Mouse (Mus musculus): ENCODE measurements around the gene Rps21. TPM values are rescaled to one million over a fixed set of nuclear protein-coding genes. Genes with fewer than 3 reads are reported as not detected.

Gene Rps21
- 2,791 and 2,950 TPM in 2 replicates for polyA plus RNA-seq (2012; rRNA removed)

DNA sequence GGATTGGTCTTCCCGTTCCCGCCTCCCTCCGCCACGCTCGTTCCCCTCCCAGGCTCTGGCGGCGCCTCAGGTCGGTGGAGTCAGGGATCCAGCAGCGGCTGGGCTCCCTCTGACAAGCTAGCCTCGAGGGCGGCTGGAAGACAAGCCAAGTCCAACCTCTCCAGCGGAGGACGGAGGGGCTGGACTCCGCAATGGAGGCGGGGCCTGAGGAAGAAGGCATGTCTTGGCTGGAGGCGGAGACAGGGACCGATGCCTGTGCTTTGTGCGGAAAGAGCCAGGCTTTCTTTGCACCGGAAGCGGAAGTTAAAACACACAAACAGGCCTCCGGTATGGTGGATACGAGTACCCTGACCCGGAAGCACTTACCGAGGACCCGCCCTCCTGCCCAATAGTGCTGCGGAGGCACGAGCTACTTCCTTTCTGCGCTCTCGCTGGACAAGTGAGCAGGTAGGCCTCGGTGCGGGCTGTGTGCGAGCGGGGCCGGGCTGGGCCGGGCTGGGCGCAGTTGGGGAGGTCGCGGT lies at the start of gene Rps21:
Gene Rps21, plus strand, starts transcription at position 377 of the 521 bp plus-strand sequence.

DNA sequence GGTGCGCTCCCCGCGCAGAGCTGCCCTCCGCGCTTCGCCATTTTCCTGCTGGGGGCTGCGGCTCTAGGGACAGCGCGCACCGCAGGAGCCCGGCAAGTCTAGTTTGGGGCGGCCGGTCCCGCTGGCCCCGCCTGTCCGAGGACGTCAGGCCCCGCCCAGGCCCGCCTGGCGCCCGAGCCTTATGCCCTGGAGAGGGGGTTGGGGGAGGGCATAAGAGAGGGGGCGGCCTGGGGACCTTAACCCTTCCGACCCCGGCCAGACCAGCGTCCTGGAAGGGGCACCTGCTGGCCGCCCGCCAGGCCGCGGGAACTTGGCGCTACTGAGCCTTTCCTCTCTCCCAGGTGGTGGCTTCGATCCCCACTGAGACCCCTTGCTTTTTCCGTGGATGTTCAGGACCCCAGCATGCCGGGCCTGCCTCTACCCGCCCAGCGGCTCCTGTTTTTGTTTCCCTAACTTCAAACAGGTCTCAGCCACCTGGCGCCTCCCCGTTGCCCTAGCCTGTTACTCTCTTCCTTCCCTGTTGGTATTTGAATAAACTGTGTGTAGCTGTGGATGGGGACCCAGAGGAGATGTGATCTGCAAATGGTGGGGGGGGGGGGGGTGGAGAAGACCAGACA lies 31.3 kb upstream of the Rps21 start, which contains the start of gene Lama5:
Gene Lama5, minus strand, starts transcription at position 98 of the 617 bp plus-strand sequence.

DNA sequence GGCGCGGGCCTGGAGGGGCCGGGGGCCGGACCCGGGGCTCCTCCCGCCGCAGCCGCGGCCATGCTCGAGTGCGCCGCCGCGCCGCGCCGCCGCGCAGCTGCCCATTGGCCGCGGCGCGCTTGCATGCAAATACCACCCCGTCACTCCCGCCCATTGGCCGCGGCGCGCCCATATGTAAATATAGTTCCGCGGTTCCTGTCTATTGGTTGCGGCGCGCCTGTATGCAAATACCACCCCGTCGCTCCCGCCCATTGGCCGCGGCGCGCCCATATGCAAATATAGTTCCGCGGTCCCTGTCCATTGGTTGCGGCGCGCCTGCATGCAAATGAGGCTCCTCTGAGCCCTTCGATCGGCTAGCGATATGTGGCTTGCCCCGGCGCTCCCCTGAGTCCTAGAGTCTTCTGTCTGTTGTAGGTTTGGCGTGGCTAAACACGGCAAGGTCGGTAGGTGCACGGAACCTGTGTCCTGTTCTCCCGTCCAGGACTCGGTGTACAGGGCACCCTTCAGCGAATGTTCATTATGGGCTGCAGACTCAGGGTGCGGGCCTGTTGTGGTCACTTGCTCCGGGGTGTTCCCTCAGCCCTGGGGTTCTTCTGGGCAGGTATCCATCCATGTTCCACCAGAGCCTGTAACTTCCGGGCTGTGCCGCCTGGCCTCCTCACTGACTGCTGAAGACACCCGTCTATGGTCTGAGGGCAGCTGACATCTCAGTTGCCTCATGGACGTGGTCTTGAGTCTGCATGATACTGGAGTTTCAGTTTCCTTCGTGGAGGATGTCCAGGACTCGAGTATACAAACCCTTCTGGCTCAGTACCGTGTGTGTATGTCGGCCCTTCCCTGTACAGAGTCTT lies 16.4 kb downstream of the Rps21 start, which contains the start of gene Cables2:
Gene Cables2, minus strand, starts transcription at position 103 of the 851 bp plus-strand sequence.

DNA sequence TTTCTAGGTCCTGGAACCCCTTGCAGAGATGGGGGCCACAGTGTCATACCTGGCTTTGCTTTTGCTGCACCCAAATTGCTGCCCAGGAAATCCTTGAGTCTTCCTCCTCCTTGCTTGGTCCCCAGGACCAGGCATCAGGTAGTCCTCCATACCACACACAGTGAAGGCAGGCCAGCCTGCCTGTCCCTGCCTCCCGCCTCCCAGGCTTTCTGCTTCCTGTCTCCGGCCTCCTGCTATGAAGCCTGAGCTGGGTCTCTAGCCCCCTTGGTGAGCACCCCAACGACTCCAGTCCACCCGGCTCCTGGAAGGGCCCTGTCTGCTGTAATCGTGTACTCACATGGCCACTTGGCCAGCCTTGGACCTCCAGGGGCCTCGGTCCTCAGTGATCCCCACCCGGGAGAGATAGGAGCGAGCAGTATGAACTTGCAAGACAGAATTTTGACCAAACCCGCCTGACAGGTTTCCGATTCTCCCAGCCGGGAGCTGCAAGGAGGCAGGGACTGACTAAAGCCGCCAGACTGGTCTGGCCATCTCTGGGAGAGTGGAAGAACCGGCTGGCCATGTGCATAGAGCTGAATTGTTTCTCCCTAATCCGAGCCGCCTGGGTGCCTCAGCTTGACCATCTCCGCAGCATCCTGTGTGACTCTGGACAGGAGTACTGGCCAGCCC lies 32.4 kb downstream of the Rps21 start, which contains the start of gene Rbbp8nl:
Gene Rbbp8nl, minus strand, starts transcription at position 440 of the 669 bp plus-strand sequence.

Other genes starting within 250 kb of the Rps21 start
- 169 and 201 TPM in 2 replicates for gene Lsm14b, start 232.4 kb upstream of the Rps21 start, polyA plus RNA-seq (2012; rRNA removed)
- gene Psma7, start 214.9 kb upstream of the Rps21 start, polyA plus RNA-seq (2012; rRNA removed): 361 and 390 TPM in 2 replicates
- 45.2 and 45.3 TPM in 2 replicates for gene Ss18l1, start 214.9 kb upstream of the Rps21 start, polyA plus RNA-seq (2012; rRNA removed)
- gene Mtg2, start 186.8 kb upstream of the Rps21 start, polyA plus RNA-seq (2012; rRNA removed): 39.3 and 40.8 TPM in 2 replicates
- 7.2 and 8.6 TPM in 2 replicates for gene Hrh3, start 152.9 kb upstream of the Rps21 start, polyA plus RNA-seq (2012; rRNA removed)
- gene Osbpl2, start 138.1 kb upstream of the Rps21 start, polyA plus RNA-seq (2012; rRNA removed): 40.8 and 42.8 TPM in 2 replicates
- gene Adrm1, start 85.9 kb upstream of the Rps21 start, polyA plus RNA-seq (2012; rRNA removed): 122 and 128 TPM in 2 replicates
- gene Lama5, start 31.5 kb upstream of the Rps21 start, polyA plus RNA-seq (2012; rRNA removed): 5.2 and 14.0 TPM in 2 replicates
- gene Cables2, start 16.1 kb downstream of the Rps21 start, polyA plus RNA-seq (2012; rRNA removed): 48.8 and 50.4 TPM in 2 replicates
- 0.26 TPM in 1 of 2 replicates, not detected in the other for gene Rbbp8nl, start 32.5 kb downstream of the Rps21 start, polyA plus RNA-seq (2012; rRNA removed)
- not detected in 2 replicates for gene Gata5, start 77.3 kb downstream of the Rps21 start, polyA plus RNA-seq (2012; rRNA removed)
- gene Slco4a1, start 198.9 kb downstream of the Rps21 start, polyA plus RNA-seq (2012; rRNA removed): 2.4 TPM in 2 replicates
- 2.4 and 3.2 TPM in 2 replicates for gene Ntsr1, start 242.6 kb downstream of the Rps21 start, polyA plus RNA-seq (2012; rRNA removed)

Measured in central nervous system, embryonic 14 days (tissue).